Mouse (Mus musculus): ENCODE measurements around the gene Dnajb6. TPM values are rescaled to one million over a fixed set of nuclear protein-coding genes. Genes with fewer than 3 reads are reported as not detected.
"Not testable (repeated sequence)": the region's sequence is repeated elsewhere in the genome, so short reads cannot be mapped to it uniquely, and the experiment has no call there.

Gene Dnajb6
- polyA plus RNA-seq, 1 experiment from 2014 or later: 90.0 TPM

- Histone ChIP-seq H3K36me3 (ENCODE audit: control insufficient read depth, insufficient read depth, low read length) (peaks cover 36% of the 10 kb centered on the region), H3K27ac (replicated peaks in 1 of 2; ENCODE audit: control insufficient read depth in 1 of 2, insufficient read depth in 1 of 2, low read depth in 2 of 2, low read length in 2 of 2) (no peak overlapping the region), H3K9ac (ENCODE audit: low read length) (no peak overlapping the region), H3K27me3 (ENCODE audit: control insufficient read depth, insufficient read depth, low read length) (no peaks in the 10 kb centered on the region), H3K4me1 (ENCODE audit: control insufficient read depth in 2 of 2, insufficient read depth in 2 of 2, low read length in 2 of 2) (peaks cover 0 to 2% of the 10 kb centered on the region in 2 experiments; a peak in 1 of 4 replicates), H3K4me2 (ENCODE audit: low read length) (no peak overlapping the region), H3K9me3 (ENCODE audit: control insufficient read depth, low read length) (no peaks in the 10 kb centered on the region), H3K4me3 (ENCODE audit: control insufficient read depth in 1 of 2, insufficient read depth in 1 of 2, low read depth in 1 of 2, low read length in 2 of 2) (no peak overlapping the region)
- WGBS: 91% methylated on average over 3 of the region's 3 CpGs
- ATAC-seq (ENCODE audit: insufficient number of reproducible peaks, insufficient read depth, low FRiP score, low read depth): no peak
Observed at GRCm38 (mm10) chr5:29782261-29782660, 46.8 kb downstream of the Dnajb6 start.

- WGBS: 88% methylated on average over 9 of the region's 13 CpGs
- H3K4me1 ChIP-seq (ENCODE audit: control insufficient read depth in 2 of 2, insufficient read depth in 2 of 2, low read length in 2 of 2); H3K4me3 ChIP-seq (ENCODE audit: control insufficient read depth in 1 of 2, insufficient read depth in 1 of 2, low read depth in 1 of 2, low read length in 2 of 2); H3K4me2 ChIP-seq (ENCODE audit: low read length); H3K9me3 ChIP-seq (ENCODE audit: control insufficient read depth, low read length); H3K9ac ChIP-seq (ENCODE audit: low read length); H3K27ac ChIP-seq (replicated peaks in 1 of 2; ENCODE audit: control insufficient read depth in 1 of 2, insufficient read depth in 1 of 2, low read depth in 2 of 2, low read length in 2 of 2); ATAC-seq (ENCODE audit: insufficient number of reproducible peaks, insufficient read depth, low FRiP score, low read depth); H3K27me3 ChIP-seq (ENCODE audit: control insufficient read depth, insufficient read depth, low read length): not testable (repeated sequence)
- H3K36me3 ChIP-seq (ENCODE audit: control insufficient read depth, insufficient read depth, low read length): peaks cover 16% of the 10 kb centered on the region
Observed at GRCm38 (mm10) chr5:29784906-29785305, 49.4 kb downstream of the Dnajb6 start.

GRCm38 (mm10) chr5:29785953-29786352, 50.5 kb downstream of the Dnajb6 start:
- H3K27ac ChIP-seq (replicated peaks in 1 of 2; ENCODE audit: control insufficient read depth in 1 of 2, insufficient read depth in 1 of 2, low read depth in 2 of 2, low read length in 2 of 2); H3K4me3 ChIP-seq (ENCODE audit: control insufficient read depth in 1 of 2, insufficient read depth in 1 of 2, low read depth in 1 of 2, low read length in 2 of 2); H3K4me2 ChIP-seq (ENCODE audit: low read length); H3K4me1 ChIP-seq (ENCODE audit: control insufficient read depth in 2 of 2, insufficient read depth in 2 of 2, low read length in 2 of 2); ATAC-seq (ENCODE audit: insufficient number of reproducible peaks, insufficient read depth, low FRiP score, low read depth); H3K9ac ChIP-seq (ENCODE audit: low read length); H3K9me3 ChIP-seq (ENCODE audit: control insufficient read depth, low read length); H3K27me3 ChIP-seq (ENCODE audit: control insufficient read depth, insufficient read depth, low read length): not testable (repeated sequence)
- WGBS: 100% methylated on average over 1 of the region's 11 CpGs
- H3K36me3 ChIP-seq (ENCODE audit: control insufficient read depth, insufficient read depth, low read length): peaks cover 15% of the 10 kb centered on the region

GRCm38 (mm10) chr5:29794933-29795332, 59.4 kb downstream of the Dnajb6 start:
- not testable (repeated sequence) for H3K4me1 ChIP-seq (ENCODE audit: control insufficient read depth in 2 of 2, insufficient read depth in 2 of 2, low read length in 2 of 2); H3K4me3 ChIP-seq (ENCODE audit: control insufficient read depth in 1 of 2, insufficient read depth in 1 of 2, low read depth in 1 of 2, low read length in 2 of 2); H3K27me3 ChIP-seq (ENCODE audit: control insufficient read depth, insufficient read depth, low read length); H3K9me3 ChIP-seq (ENCODE audit: control insufficient read depth, low read length); ATAC-seq (ENCODE audit: insufficient number of reproducible peaks, insufficient read depth, low FRiP score, low read depth); H3K4me2 ChIP-seq (ENCODE audit: low read length); H3K36me3 ChIP-seq (ENCODE audit: control insufficient read depth, insufficient read depth, low read length); H3K27ac ChIP-seq (replicated peaks in 1 of 2; ENCODE audit: control insufficient read depth in 1 of 2, insufficient read depth in 1 of 2, low read depth in 2 of 2, low read length in 2 of 2); H3K9ac ChIP-seq (ENCODE audit: low read length)
- 93% methylated on average over 5 of the region's 8 CpGs for WGBS

GRCm38 (mm10) chr5:29808940-29809339, 73.5 kb downstream of the Dnajb6 start:
- 89% methylated on average over 1 of the region's 1 CpGs for WGBS
- Histone ChIP-seq H3K27ac (replicated peaks in 1 of 2; ENCODE audit: control insufficient read depth in 1 of 2, insufficient read depth in 1 of 2, low read depth in 2 of 2, low read length in 2 of 2) (no peak overlapping the region), H3K4me2 (ENCODE audit: low read length) (no peak overlapping the region), H3K4me3 (ENCODE audit: control insufficient read depth in 1 of 2, insufficient read depth in 1 of 2, low read depth in 1 of 2, low read length in 2 of 2) (no peak overlapping the region), H3K27me3 (ENCODE audit: control insufficient read depth, insufficient read depth, low read length) (no peaks in the 10 kb centered on the region), H3K9ac (ENCODE audit: low read length) (no peak overlapping the region), H3K36me3 (ENCODE audit: control insufficient read depth, insufficient read depth, low read length) (no peaks in the 10 kb centered on the region), H3K4me1 (ENCODE audit: control insufficient read depth in 2 of 2, insufficient read depth in 2 of 2, low read length in 2 of 2) (no peaks in the 10 kb centered on the region), H3K9me3 (ENCODE audit: control insufficient read depth, low read length) (no peaks in the 10 kb centered on the region)
- no peak for ATAC-seq (ENCODE audit: insufficient number of reproducible peaks, insufficient read depth, low FRiP score, low read depth)

- not testable (repeated sequence) for H3K9ac ChIP-seq (ENCODE audit: low read length); H3K4me3 ChIP-seq (ENCODE audit: control insufficient read depth in 1 of 2, insufficient read depth in 1 of 2, low read depth in 1 of 2, low read length in 2 of 2); ATAC-seq (ENCODE audit: insufficient number of reproducible peaks, insufficient read depth, low FRiP score, low read depth); H3K4me1 ChIP-seq (ENCODE audit: control insufficient read depth in 2 of 2, insufficient read depth in 2 of 2, low read length in 2 of 2); H3K27me3 ChIP-seq (ENCODE audit: control insufficient read depth, insufficient read depth, low read length); H3K4me2 ChIP-seq (ENCODE audit: low read length); H3K27ac ChIP-seq (replicated peaks in 1 of 2; ENCODE audit: control insufficient read depth in 1 of 2, insufficient read depth in 1 of 2, low read depth in 2 of 2, low read length in 2 of 2); H3K9me3 ChIP-seq (ENCODE audit: control insufficient read depth, low read length); H3K36me3 ChIP-seq (ENCODE audit: control insufficient read depth, insufficient read depth, low read length)
- 78% methylated on average over 7 of the region's 7 CpGs for WGBS
Observed at GRCm38 (mm10) chr5:29811377-29811921, 76.0 kb downstream of the Dnajb6 start.

GRCm38 (mm10) chr5:29816523-29817242, 81.2 kb downstream of the Dnajb6 start:
- no peaks in the 10 kb centered on the region for H3K36me3 ChIP-seq (ENCODE audit: control insufficient read depth, insufficient read depth, low read length)
- H3K27ac ChIP-seq (replicated peaks in 1 of 2; ENCODE audit: control insufficient read depth in 1 of 2, insufficient read depth in 1 of 2, low read depth in 2 of 2, low read length in 2 of 2): no peak overlapping the region
- H3K4me3 ChIP-seq (ENCODE audit: control insufficient read depth in 1 of 2, insufficient read depth in 1 of 2, low read depth in 1 of 2, low read length in 2 of 2): no peak overlapping the region
- ATAC-seq (ENCODE audit: insufficient number of reproducible peaks, insufficient read depth, low FRiP score, low read depth): no peak
- no peaks in the 10 kb centered on the region; the same call in 1 of the 2 replicates for H3K9me3 ChIP-seq (ENCODE audit: control insufficient read depth, low read length)
- no peak overlapping the region for H3K9ac ChIP-seq (ENCODE audit: low read length)
- no peaks in the 10 kb centered on the region for H3K4me1 ChIP-seq (ENCODE audit: control insufficient read depth in 2 of 2, insufficient read depth in 2 of 2, low read length in 2 of 2)
- no peak overlapping the region for H3K4me2 ChIP-seq (ENCODE audit: low read length)
- H3K27me3 ChIP-seq (ENCODE audit: control insufficient read depth, insufficient read depth, low read length): no peaks in the 10 kb centered on the region
- WGBS: 95% methylated on average over 5 of the region's 5 CpGs

GRCm38 (mm10) chr5:29817400-29817799, 81.9 kb downstream of the Dnajb6 start:
- no peak overlapping the region for H3K9ac ChIP-seq (ENCODE audit: low read length)
- H3K4me1 ChIP-seq (ENCODE audit: control insufficient read depth in 2 of 2, insufficient read depth in 2 of 2, low read length in 2 of 2): no peaks in the 10 kb centered on the region
- no peaks in the 10 kb centered on the region; the same call in 1 of the 2 replicates for H3K9me3 ChIP-seq (ENCODE audit: control insufficient read depth, low read length)
- no peaks in the 10 kb centered on the region for H3K36me3 ChIP-seq (ENCODE audit: control insufficient read depth, insufficient read depth, low read length)
- no peak overlapping the region for H3K27ac ChIP-seq (replicated peaks in 1 of 2; ENCODE audit: control insufficient read depth in 1 of 2, insufficient read depth in 1 of 2, low read depth in 2 of 2, low read length in 2 of 2)
- no peak for ATAC-seq (ENCODE audit: insufficient number of reproducible peaks, insufficient read depth, low FRiP score, low read depth)
- no peaks in the 10 kb centered on the region for H3K27me3 ChIP-seq (ENCODE audit: control insufficient read depth, insufficient read depth, low read length)
- WGBS: 82% methylated on average over 5 of the region's 5 CpGs
- H3K4me3 ChIP-seq (ENCODE audit: control insufficient read depth in 1 of 2, insufficient read depth in 1 of 2, low read depth in 1 of 2, low read length in 2 of 2): no peak overlapping the region
- no peak overlapping the region for H3K4me2 ChIP-seq (ENCODE audit: low read length)

Measured in heart, embryonic 14.5 days (tissue).